Mouse (Mus musculus): ENCODE measurements around the gene Synpo2. TPM values are rescaled to one million over a fixed set of nuclear protein-coding genes. Genes with fewer than 3 reads are reported as not detected.

The Synpo2 gene
- polyA plus RNA-seq, 2 experiments from 2014 or later = 0.05 TPM; not detected in 1

Other genes starting within 250 kb of the Synpo2 start
- gene Myoz2, start 201.1 kb downstream of the Synpo2 start, polyA plus RNA-seq (2017; shearing (Covaris generic)) = under 1 TPM in 1 of 2 experiments, not detected in 1; 0.13 TPM
- gene Sec24d, start 31.3 kb upstream of the Synpo2 start, polyA plus RNA-seq (2017; shearing (Covaris generic)) = 10 to 100 TPM; 15.5 to 16.2 TPM
- gene Mettl14, start 150.0 kb upstream of the Synpo2 start, polyA plus RNA-seq (2017; shearing (Covaris generic)) = 10 to 100 TPM; 16.7 to 29.9 TPM
- 1 to 10 TPM in 1 of 2 experiments, under 1 TPM in 1; 0.46 to 1.3 TPM for gene Prss12, start 210.8 kb upstream of the Synpo2 start, polyA plus RNA-seq (2017; shearing (Covaris generic))